Mouse (Mus musculus) kidney, embryonic 14.5 days (tissue): ENCODE measurements around the gene Hnrnpr. TPM values are rescaled to one million over a fixed set of nuclear protein-coding genes. Genes with fewer than 3 reads are reported as not detected.

Experiments
- ATAC-seq: fragments of 200-750 bp; cut with Nextera tagmentation; 2 replicates; pipeline ENCODE4 v1.8.0; 2017; ENCODE audit warnings: moderate number of reproducible peaks, mild to moderate bottlenecking, moderate TSS enrichment, moderate library complexity; ENCODE audit not compliant: low FRiP score, low TSS enrichment
- H3K27ac ChIP-seq: fragments of 300-500 bp; sonication (generic); 2 replicates; pipeline ENCODE4 v1.5.1; 2014; ENCODE audit warnings: low read depth, mild to moderate bottlenecking, low read length, moderate library complexity, mixed read lengths
- H3K27me3 ChIP-seq: fragments of 300-500 bp; sonication (generic); 2 replicates; pipeline ENCODE4 v1.6.1; 2014; ENCODE audit warnings: mild to moderate bottlenecking, low read length; ENCODE audit not compliant: control insufficient read depth, insufficient read depth
- H3K36me3 ChIP-seq: fragments of 300-500 bp; sonication (generic); 2 replicates; pipeline ENCODE4 v1.6.1; 2014; ENCODE audit warnings: low read length, mixed read lengths; ENCODE audit not compliant: control insufficient read depth, insufficient read depth
- H3K4me1 ChIP-seq: fragments of 300-500 bp; sonication (generic); 2 replicates; pipeline ENCODE4 v1.6.1; 2014; ENCODE audit warnings: low read length, mixed read lengths; ENCODE audit not compliant: control insufficient read depth, insufficient read depth
- H3K4me2 ChIP-seq: fragments of 300-500 bp; sonication (generic); replicated peaks from 2 replicates; pipeline ENCODE4 v1.6.1; 2014; ENCODE audit warnings: low read depth, mild to moderate bottlenecking, low read length
- H3K4me3 ChIP-seq: fragments of 300-500 bp; sonication (generic); 2 replicates; pipeline ENCODE4 v1.5.1; 2014; ENCODE audit warnings: mild to moderate bottlenecking, low read length
- H3K9ac ChIP-seq: fragments of 300-500 bp; sonication (generic); 2 replicates; pipeline ENCODE4 v1.6.1; 2014; ENCODE audit warnings: low read depth, mild to moderate bottlenecking, low read length, moderate library complexity
- H3K9me3 ChIP-seq: fragments of 300-500 bp; sonication (generic); 2 replicates; pipeline ENCODE4 v1.6.1; 2016; ENCODE audit warnings: low read length; ENCODE audit not compliant: control insufficient read depth
- WGBS: fragments of 180-500 bp; shearing (Covaris S2); extraction: QIAGEN DNeasy Blood & Tissue Kit; methylation state at CpG from one replicate; pipeline ENCODE4 v1.1.7; 2014; 5-methylcytosine and 5-hydroxymethylcytosine counted together
- polyA plus RNA-seq: library from polyadenylated mRNA; unstranded; fragments of >200 nt; fragmentation: Nextera tagmentation; extraction: Ambion mirVana; gene quantifications from 2 replicates; pipeline ENCODE4 v1.2.1, GENCODE M21; 2014

The Hnrnpr gene
- polyA plus RNA-seq, 1 experiment from 2014 or later: 180 TPM

GRCm38 (mm10) chr4:136383839-136384238, 73.1 kb downstream of the Hnrnpr start:
- Histone ChIP-seq H3K27ac (no peak overlapping the region), H3K9ac (no peak overlapping the region), H3K36me3 (no peaks in the 10 kb centered on the region), H3K9me3 (no peaks in the 10 kb centered on the region), H3K4me1 (0 out of 2 replicates have a peak, but pooled peaks cover 4% of the 10 kb centered on the region), H3K4me2 (no peak overlapping the region), H3K27me3 (no peaks in the 10 kb centered on the region), H3K4me3 (no peak overlapping the region)
- no peak for ATAC-seq
- WGBS: 80% methylated on average over 6 of the region's 6 CpGs

DNA sequence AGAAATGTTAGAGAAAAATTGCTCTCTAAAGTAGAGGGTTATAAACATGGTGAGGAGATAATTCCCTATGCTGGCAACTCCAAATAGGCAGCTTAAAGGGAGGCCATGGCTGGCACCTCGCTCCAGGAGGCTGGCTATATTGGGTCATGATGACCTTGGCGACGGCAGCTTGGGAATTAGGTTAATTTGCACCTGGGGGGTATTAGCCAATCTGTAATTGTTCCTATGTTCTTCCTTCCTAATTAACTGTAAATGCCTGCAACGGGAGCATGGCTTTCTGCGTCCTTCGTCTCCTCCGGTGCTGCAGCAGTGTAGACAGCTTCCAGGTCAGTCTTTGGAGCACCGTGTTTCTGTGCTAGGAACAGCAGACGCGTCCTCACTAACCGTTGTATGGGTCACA, 76.5 kb downstream of the Hnrnpr start:
- ATAC-seq: no peak
- WGBS: 62% methylated on average over 11 of the region's 11 CpGs

DNA sequence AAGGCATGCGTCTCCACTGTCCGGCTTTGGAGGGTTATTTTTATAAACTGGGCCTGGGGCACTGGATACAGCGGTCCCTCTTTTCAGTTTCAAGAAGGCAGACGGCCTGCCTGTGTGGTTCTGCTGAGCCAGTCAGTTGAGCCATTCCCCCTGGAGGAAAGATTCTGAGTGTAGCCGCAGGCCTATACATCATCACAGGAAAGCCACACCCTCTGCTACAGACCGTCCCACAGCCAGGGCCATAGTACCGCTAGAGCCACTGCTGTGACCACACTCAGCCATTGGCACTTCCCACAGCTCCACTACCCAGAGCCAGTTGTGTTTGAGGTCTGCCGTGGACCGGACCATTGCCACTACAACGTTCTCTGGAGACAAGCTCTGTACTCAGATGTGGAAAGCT, 91.1 kb downstream of the Hnrnpr start:
- no peak overlapping the region for H3K27ac ChIP-seq
- no peak overlapping the region for H3K4me3 ChIP-seq
- no peak overlapping the region for H3K9ac ChIP-seq
- ATAC-seq: no peak
- H3K27me3 ChIP-seq: no peaks in the 10 kb centered on the region
- H3K36me3 ChIP-seq: no peaks in the 10 kb centered on the region
- no peaks in the 10 kb centered on the region for H3K9me3 ChIP-seq
- 0 out of 2 replicates have a peak, but pooled peaks cover 3% of the 10 kb centered on the region for H3K4me1 ChIP-seq
- WGBS: 81% methylated on average over 10 of the region's 10 CpGs
- no peak overlapping the region for H3K4me2 ChIP-seq

More for the DNA sequence above, 76.5 kb downstream of the Hnrnpr start:
- Histone ChIP-seq H3K4me2 (no peak overlapping the region), H3K27me3 (no peaks in the 10 kb centered on the region), H3K36me3 (no peaks in the 10 kb centered on the region), H3K4me1 (0 out of 2 replicates have a peak, but pooled peaks cover 4% of the 10 kb centered on the region), H3K4me3 (no peak overlapping the region), H3K27ac (no peak overlapping the region), H3K9ac (no peak overlapping the region), H3K9me3 (no peaks in the 10 kb centered on the region)

DNA sequence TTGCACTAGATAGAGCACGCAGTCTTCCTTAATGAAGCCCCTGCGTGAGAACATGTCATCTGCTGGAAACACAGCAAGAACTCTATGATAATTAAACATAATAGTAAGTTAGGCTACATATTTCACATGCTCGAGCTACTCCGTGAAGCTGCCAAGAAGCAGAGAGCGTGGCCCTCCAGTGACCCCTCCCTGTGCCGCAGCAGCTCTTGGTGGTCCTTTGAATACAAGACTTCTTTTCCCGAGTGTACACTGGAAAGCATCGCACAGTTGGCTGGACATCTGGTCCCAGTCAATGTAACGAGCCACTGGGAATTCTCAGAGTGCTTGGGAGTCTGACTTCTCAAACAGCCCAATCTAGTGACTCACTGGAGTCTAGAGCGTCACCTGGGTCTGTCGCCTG, 97.1 kb downstream of the Hnrnpr start:
- no peak overlapping the region for H3K27ac ChIP-seq
- H3K36me3 ChIP-seq: no peaks in the 10 kb centered on the region
- H3K4me3 ChIP-seq: no peak overlapping the region
- ATAC-seq: no peak
- 0 out of 2 replicates have a peak, but pooled peaks cover 2% of the 10 kb centered on the region for H3K9me3 ChIP-seq
- WGBS: 59% methylated on average over 11 of the region's 11 CpGs
- no peaks in the 10 kb centered on the region for H3K27me3 ChIP-seq
- H3K4me1 ChIP-seq: no peaks in the 10 kb centered on the region
- no peak overlapping the region for H3K9ac ChIP-seq
- H3K4me2 ChIP-seq: no peak overlapping the region

Other genes starting within 250 kb of the Hnrnpr start
- 848 and 979 TPM in 2 replicates for gene Id3, start 167.4 kb upstream of the Hnrnpr start, polyA plus RNA-seq
- gene E2f2, start 138.5 kb upstream of the Hnrnpr start, polyA plus RNA-seq: 5.7 and 6.0 TPM in 2 replicates
- gene Asap3, start 104.6 kb upstream of the Hnrnpr start, polyA plus RNA-seq: 2.0 and 3.0 TPM in 2 replicates
- 5.4 and 6.3 TPM in 2 replicates for gene Tcea3, start 63.2 kb upstream of the Hnrnpr start, polyA plus RNA-seq
- 12.2 and 22.0 TPM in 2 replicates for gene Zfp46, start 26.3 kb upstream of the Hnrnpr start, polyA plus RNA-seq
- gene Htr1d, start 112.6 kb downstream of the Hnrnpr start, polyA plus RNA-seq: 0.47 and 0.60 TPM in 2 replicates
- 0.16 and 0.54 TPM in 2 replicates for gene 6030445D17Rik, start 151.3 kb downstream of the Hnrnpr start, polyA plus RNA-seq
- gene Luzp1, start 158.8 kb downstream of the Hnrnpr start, polyA plus RNA-seq: 140 and 144 TPM in 2 replicates